ENCODE assay signal across 21 mouse cellular contexts in genomic region chr5:76051658-76052057, GRCm38 (mm10).
DNase-seq lines count a peak whose midpoint lies in the region; ATAC-seq and TF ChIP-seq lines count a peak whose summit lies in the region.
"Had no signal": no experiment of that assay in that cellular context is flagged by ENCODE, and none has a peak within 500 bp of the region (broad histone marks: within the 10 kb centered on the region; RNA-seq: fewer than 3 reads in every experiment).

No protein-coding gene starts in this region.

- peak; percentile 33 for DNase-seq in heart, adult 11 months
- no peak for DNase-seq in heart, adult 18-20 months
- peak; percentile 17 for DNase-seq in heart, embryonic 10.5 days (ENCODE audit: low spot score)
- DNase-seq in CH12.LX (ENCODE audit: extremely low read depth): no peak
- DNase-seq in neural tube, embryonic 10.5 days (ENCODE audit: extremely low spot score, low spot score): no peak
- DNase-seq: adrenal gland, adult 2 months; adrenal gland, adult 8-10 months; adrenal gland, postnatal 10 days; adrenal gland, postnatal 14 days; adrenal gland, postnatal 25 days; adrenal gland, postnatal 36 days; B cell, adult 2 months; cerebellum, adult 11 months; cerebellum, adult 11-12 months; cerebellum, adult 18-20 months; cerebellum, adult 2 months had no signal

- no peak overlapping the region for H3K27ac ChIP-seq in heart, embryonic 10.5 days
- no peak overlapping the region for H3K27ac ChIP-seq in heart, embryonic 12.5 days (ENCODE audit: poor library complexity, severe bottlenecking)
- no peak overlapping the region for H3K27ac ChIP-seq in CH12.LX (ENCODE audit: insufficient read depth, low read depth)

- 71% methylated on average over 2 of the region's 2 CpGs for WGBS in heart, embryonic 10.5 days
- WGBS in heart, embryonic 12.5 days: 76% methylated on average over 2 of the region's 2 CpGs

- no peak for TF ChIP-seq POLR2A in CH12.LX (IDR thresholded peaks at IDR 0.05; ENCODE audit: low read depth, low read length)

- in situ Hi-C loops in CH12.LX (cut with MboI; ENCODE audit: low pct_ligation_motif_present, low pct_unique_long_range_greater_than_20kb, low sequenced_read_pairs): no loop called here

- dilution Hi-C loops in CH12.LX (cut with MboI; ENCODE audit: extremely low pct_ligation_motif_present, extremely low pct_unique_long_range_greater_than_20kb, low sequenced_read_pairs): no loop called here

- H3K4me2 ChIP-seq in heart, embryonic 12.5 days: no peak overlapping the region
- H3K4me2 ChIP-seq in CH12.LX (ENCODE audit: insufficient read depth, low read depth, poor library complexity, severe bottlenecking): no peak overlapping the region; the same call in 1 of the 2 replicates

- no peaks in the 10 kb centered on the region for H3K79me2 ChIP-seq in CH12.LX (replicated peaks; ENCODE audit: control insufficient read depth, extremely low read depth, insufficient read depth, poor library complexity, severe bottlenecking)

- TF ChIP-seq CTCF in CH12.LX (conservative IDR thresholded peaks at IDR 0.05 in 1 of 2, IDR thresholded peaks at IDR 0.05 in 1 of 2; ENCODE audit: low read depth in 2 of 2, low read length in 2 of 2): no peak

- no peak overlapping the region for H3K4me3 ChIP-seq in heart, embryonic 10.5 days
- no peak overlapping the region for H3K4me3 ChIP-seq in heart, embryonic 12.5 days
- H3K4me3 ChIP-seq in CH12.LX (replicated peaks in 1 of 3; ENCODE audit: low read depth in 2 of 3, low read length in 2 of 3, poor library complexity in 1 of 3): no peak overlapping the region

- H3K27me3 ChIP-seq in heart, embryonic 10.5 days (ENCODE audit: insufficient read depth, poor library complexity, severe bottlenecking): no peaks in the 10 kb centered on the region; the same call in 1 of the 2 replicates
- H3K27me3 ChIP-seq in heart, embryonic 12.5 days (replicated peaks): no peaks in the 10 kb centered on the region
- no peaks in the 10 kb centered on the region for H3K27me3 ChIP-seq in CH12.LX (replicated peaks)
- H3K27me3 ChIP-seq: Patski had no signal

- H3K9me3 ChIP-seq in heart, embryonic 10.5 days: no peaks in the 10 kb centered on the region
- H3K9me3 ChIP-seq in heart, embryonic 12.5 days (replicated peaks): no peaks in the 10 kb centered on the region
- H3K9me3 ChIP-seq in CH12.LX (replicated peaks; ENCODE audit: low read length): no peaks in the 10 kb centered on the region
- H3K9me3 ChIP-seq: G1E had no signal

- no peak for TF ChIP-seq RAD21 in CH12.LX (IDR thresholded peaks at IDR 0.05; ENCODE audit: low read depth, low read length)

- no peak overlapping the region for H3K9ac ChIP-seq in heart, embryonic 12.5 days
- H3K9ac ChIP-seq in CH12.LX (ENCODE audit: insufficient read depth, low read depth): no peak overlapping the region

- no peaks in the 10 kb centered on the region for H3K36me3 ChIP-seq in heart, embryonic 10.5 days
- H3K36me3 ChIP-seq in heart, embryonic 12.5 days: no peaks in the 10 kb centered on the region
- H3K36me3 ChIP-seq in CH12.LX (replicated peaks in 1 of 2; ENCODE audit: control insufficient read depth in 1 of 2, insufficient read depth in 1 of 2, low read length in 1 of 2): no peaks in the 10 kb centered on the region
- H3K36me3 ChIP-seq: G1E had no signal

- H3K4me1 ChIP-seq in heart, embryonic 10.5 days: no peaks in the 10 kb centered on the region
- H3K4me1 ChIP-seq in heart, embryonic 12.5 days (replicated peaks): no peaks in the 10 kb centered on the region
- H3K4me1 ChIP-seq in CH12.LX (ENCODE audit: control insufficient read depth in 1 of 2, insufficient read depth in 2 of 2): peaks cover 15 to 50% of the 10 kb centered on the region in 2 experiments

- peak; percentile 53 for TF ChIP-seq EP300 in CH12.LX (IDR thresholded peaks at IDR 0.05; ENCODE audit: low read length)

- no peak for ATAC-seq in heart, embryonic 12.5 days (ENCODE audit: insufficient number of reproducible peaks, low FRiP score)
- ATAC-seq: activated CD4-positive, CD25-positive, alpha-beta regulatory T cell, adult 4 months; CD4-positive, CD25-positive, alpha-beta regulatory T cell, adult 4 months; Patski had no signal

TF ChIP-seq in CH12.LX, 34 proteins besides CTCF, POLR2A, EP300 and RAD21:
- TF ChIP-seq IRF4 (IDR thresholded peaks at IDR 0.05; ENCODE audit: low read depth, low read length) (peak; percentile 51), CHD2 (IDR thresholded peaks at IDR 0.05; ENCODE audit: low read length) (no peak), ZNF384 (IDR thresholded peaks at IDR 0.05; ENCODE audit: low read depth, low read length) (peak; percentile 86), ELF1 (IDR thresholded peaks at IDR 0.05; ENCODE audit: low read depth, low read length) (0 out of 2 replicates have a peak, but pooled peaks have one; percentile 9), ETS1 (conservative IDR thresholded peaks at IDR 0.05; ENCODE audit: low read depth, low read length) (no peak), NELFE (IDR thresholded peaks at IDR 0.05; ENCODE audit: low read depth, low read length) (no peak), SMC3 (IDR thresholded peaks at IDR 0.05; ENCODE audit: low read depth, low read length) (no peak)

Comparison
In these comparisons a context has a peak if more than half of its experiments do, and no peak if none do; other contexts are left out.
1. DNase-seq: peak in heart, adult 11 months (single experiment) and heart, embryonic 10.5 days (single experiment); none in heart, adult 18-20 months (0 of 2), CH12.LX (single experiment) and neural tube, embryonic 10.5 days (single experiment).